Mouse (Mus musculus) c-Kit-positive CD71-positive TER-119-positive erythroid progenitor cells, embryonic 14.5 days (primary cell): ENCODE results near the gene Dagla.

Source experiments
- DNase-seq: peaks from one replicate; pipeline ENCODE4 v3.0.0-alpha.2; 2013; ENCODE audit warnings: low spot score

The Dagla gene

DNA sequence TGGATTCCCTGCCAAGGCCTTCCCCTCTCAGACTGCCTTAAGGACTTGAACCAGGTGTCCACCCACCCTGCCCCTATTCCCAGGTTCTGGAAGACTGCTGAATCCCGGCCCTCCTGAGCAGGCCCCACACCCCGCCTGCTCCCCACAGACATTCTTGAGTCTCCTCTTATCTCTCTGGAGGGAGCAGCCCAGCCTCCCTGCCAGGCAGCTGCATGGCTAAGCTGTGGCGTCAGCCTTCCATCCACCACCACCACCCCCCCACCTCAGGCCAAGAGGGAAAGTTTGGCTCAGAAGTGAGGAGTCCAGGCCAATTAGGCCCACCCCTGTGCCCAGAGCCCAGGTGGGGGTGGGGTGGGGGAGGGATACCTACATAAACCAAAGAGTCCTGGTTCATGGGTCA is 66.2 kb downstream of the Dagla start:
- DNase-seq = no peak

DNA sequence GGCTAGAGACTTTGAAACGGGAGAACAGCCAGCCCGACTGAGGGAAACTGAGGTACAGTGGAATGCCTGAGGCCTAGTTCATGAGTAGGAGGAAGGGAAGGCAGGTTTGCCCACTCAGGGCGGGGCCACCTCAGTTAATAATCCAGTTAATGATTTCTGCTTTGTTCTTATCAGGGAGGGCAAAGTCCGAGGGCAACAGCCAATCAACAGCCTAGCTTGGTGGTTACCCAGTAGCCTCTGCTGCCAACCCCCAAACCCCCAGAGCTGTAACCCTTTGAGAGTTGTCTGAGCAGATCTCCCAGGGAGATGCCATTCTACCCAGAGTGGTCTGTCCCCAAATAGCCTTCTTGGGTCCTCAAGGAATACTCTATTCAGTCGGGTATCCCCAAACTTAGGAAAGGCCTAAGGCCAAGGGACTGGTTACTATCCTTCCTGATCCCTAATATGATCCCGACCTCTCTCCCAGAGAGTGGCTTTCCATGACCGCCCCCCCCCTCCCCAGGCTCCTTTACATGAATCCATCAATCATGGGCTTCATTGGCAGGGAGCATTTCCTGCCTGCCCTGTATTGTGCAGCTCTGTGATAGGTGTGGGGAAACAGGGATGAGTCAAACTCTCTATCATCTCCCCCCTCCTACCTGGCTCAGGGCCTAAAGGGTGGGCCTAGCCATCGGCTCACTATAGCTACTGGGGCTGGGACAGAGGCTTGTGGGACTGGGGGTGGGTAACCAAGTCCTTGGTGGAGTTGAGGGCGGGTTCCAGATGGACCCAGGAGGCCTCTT is 68.7 kb downstream of the Dagla start:
- DNase-seq = no peak

DNA sequence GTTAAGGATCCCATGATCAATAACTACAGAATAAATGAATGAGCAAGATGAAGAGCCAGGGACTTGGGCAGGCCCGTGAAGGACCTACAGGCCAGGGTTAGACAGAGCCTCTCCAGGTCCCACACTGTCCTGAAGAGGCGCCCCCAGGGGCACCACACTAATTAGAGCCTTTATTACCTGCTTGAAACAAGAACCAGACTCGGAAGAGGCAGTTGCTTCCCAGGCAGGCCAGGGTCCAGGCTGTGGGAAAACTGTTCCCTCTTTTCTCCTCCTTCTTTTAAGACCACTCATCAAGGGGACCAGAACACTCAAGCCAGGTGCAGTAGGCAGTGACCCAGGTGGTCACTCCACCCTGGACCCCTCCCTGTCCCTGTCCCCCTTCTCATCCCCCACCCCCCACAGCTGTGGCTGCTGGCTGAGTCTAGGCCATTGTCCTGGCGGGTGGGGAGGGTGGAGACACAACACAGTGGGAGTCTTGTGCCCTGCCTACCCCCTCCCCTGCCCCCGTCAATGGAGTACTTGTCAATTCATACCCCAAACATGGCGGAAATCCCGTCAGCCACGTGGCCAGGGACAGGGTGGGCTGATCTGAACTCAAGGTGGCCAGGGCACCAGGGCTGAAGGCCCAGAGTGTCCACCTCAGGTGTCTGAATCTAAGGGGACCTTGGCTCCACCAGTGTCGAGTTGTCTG is 72.2 kb downstream of the Dagla start:
- no peak for DNase-seq

DNA sequence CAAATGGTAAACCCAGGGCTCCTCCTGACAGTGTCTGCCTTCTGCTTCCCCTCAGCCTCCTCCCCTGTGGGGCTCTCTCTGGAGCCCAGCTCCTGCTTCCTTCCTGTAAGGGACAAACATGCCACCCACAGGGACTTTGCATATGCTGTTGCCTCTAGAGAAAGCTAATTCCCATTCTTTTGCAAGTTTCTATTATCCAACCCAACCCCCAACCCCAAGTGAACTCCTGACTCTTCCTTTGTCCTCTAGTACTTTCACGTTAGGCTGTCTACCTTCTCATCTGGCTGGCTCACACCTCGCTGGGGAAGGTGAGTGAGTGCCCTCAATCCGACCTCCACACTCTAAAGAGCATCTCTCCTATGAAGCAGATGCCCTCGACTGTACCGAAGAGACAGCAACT is 72.8 kb downstream of the Dagla start:
- DNase-seq = no peak

DNA sequence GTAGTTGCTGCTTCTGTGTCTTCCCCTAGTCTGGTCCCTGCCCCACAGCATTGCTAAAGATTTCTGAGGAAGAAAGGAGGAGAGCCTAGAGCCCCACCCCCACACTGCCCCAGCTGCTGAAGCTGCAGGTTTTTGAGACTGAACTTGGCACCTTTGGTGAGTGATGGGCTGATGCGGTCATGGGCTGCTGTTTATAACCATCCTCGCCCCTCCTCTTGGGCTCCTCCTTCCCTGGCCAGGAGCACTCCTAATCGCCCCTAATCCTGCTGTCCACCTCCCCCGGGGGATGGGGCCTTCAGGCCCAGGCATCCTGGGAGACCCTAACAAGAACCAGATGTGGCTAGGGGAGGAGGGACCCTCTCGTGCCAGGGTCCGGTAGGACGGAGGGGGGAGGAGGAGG is 73.7 kb downstream of the Dagla start:
- no peak for DNase-seq

DNA sequence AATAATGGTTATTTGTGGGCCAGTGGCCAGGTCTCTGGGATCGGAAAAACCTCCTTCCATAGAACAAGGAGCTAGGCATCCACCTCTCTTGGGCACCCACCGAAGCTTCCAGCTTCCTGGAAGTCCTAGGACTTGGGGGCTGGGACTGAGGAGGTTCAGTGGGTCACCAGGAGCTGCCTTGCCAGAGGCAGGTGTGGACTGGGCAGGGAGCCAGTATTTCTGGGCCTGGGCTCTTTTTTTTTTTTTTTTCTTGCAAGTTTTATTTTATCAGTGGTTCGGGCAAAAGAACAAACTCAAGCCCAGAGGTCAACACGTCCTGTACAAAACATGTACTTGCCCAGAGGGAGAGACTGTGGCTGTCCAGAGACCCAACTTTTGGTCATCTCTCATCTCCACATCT is 78.9 kb downstream of the Dagla start:
- no peak for DNase-seq

DNA sequence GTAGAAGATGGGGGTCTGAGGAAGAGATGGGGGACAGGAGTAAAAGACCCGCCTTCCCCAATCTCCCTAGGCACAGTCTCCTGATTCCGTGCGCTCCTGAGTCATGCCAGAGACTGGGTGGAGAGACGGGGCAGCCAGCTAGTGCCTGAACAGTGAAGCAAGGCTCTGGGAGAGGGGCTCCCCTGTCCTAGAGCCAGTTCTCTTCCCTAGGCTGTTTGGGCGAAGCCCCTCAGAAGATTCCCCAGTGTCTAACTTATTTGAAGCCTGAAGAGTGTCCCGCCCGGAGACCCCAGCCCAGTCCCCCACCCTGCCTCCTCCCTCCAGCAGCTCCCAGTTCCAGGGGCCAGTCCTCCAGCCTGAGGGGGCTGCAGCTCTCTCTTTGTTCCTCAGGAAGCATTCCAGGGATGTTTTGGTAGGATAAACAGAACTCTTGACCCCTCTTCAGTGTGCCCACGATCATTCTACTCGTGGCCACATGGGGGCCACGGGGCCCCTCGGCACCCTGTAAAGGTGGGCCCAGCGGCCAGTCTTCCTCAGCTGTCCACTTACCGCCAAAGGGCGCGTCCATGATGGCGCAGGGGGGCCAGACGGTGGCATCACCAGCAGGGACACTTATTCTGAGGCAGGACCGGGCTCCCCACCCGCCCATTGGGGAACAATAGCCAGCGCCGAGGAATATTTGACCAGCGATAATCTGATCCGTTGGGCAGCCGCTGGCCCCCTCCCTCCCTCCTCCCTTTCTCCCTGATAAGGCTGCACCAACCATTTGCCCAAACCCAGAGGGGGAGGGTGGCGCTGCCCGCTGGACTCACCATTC is 79.8 kb downstream of the Dagla start:
- no peak for DNase-seq

DNA sequence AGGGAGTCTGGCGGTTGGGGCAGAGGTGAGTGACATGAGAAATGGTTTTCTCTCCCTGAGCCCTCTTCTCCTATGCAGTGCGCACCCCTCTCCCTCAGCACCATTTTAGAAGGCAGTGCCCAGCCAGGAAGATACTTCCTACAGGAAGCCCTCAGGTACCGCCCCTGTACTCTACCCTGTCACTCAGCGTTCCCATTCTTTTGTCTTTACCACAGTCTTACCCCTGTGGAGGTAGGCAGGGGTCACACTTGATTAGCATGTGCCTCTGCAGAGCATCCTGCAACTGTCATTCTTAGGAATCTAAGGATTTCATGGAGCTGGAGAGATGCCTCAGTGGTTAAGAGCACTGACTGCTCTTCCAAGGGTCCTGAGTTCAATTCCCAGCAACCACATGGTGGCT is 81.1 kb downstream of the Dagla start:
- DNase-seq = no peak

DNA sequence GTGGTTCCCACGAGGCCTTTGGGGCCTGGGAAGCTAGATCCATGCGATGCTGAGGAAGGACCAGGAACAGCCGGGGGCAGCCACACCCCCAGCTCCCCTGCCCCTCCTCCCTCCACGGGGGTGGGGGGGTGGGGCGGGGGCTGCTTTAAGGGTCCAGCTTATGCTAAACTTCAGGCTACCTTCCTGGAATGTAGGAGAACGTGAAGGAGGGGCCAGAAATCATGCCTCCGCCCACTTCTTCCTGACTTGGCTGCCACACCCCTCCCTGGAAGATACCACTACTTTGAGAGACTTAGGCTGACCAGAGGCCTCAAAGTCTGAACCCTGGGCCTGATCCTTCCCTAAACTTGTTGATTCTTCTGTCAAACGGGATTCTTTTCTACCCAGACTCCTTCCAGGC is 82.0 kb downstream of the Dagla start:
- DNase-seq = no peak

DNA sequence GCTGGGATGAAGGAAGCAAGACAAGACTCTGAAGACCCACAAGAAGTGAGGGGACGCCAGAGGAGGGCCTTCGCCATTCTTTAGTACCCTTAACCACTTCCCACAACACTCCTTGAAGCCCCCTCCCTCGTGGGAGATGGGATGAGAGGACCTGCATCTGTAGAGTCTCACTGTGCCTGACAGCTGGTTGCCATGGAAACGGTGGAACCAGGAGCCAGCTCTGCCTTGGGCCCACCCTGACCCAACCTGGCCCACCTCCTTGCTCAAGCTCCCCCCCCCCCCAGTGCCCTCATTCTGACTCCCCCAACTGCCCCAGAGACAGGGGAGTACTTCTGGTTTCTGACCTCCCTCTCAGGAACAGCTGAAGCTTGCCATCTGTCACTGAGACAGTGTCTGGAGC is 83.1 kb downstream of the Dagla start:
- no peak for DNase-seq

DNA sequence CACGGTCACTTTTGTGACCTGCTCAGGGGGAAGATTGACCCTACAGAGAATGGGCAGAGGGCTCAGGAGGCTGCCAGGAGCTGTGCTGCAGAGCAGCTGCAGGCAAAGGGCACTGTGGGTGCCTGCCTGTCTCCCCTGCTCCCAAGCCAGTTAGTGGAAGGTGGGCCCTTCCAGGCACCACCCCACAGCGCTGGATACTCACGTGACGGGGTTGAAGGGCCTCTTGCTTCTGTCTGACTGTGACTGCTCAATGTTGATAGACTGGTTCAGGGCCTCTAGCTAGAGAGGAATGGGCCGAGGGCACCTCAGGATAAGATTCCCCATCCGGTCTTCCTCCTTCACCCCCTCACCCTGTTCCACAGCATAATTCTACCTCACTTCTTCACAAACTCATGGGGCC is 85.1 kb downstream of the Dagla start:
- no peak for DNase-seq

DNA sequence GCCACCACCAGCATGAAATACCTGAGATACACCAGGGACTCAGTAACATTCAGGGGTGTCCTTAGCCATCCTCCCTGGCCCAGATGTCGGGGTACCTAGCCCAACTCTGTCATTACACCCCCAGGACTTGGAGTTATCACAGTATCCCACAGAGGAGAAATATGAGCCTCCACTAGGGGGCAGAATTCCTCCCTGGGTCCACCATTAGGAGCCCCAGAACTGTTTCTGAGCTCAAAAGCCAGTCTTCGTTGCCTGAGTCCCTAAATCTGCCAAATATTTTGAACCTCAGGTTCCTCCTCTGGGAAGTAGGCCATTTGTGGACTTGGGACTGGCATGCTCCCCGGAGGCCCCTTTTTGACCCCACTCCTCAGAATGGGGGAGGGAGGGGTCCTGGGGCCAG is 85.6 kb downstream of the Dagla start:
- DNase-seq = peak; percentile 65

DNA sequence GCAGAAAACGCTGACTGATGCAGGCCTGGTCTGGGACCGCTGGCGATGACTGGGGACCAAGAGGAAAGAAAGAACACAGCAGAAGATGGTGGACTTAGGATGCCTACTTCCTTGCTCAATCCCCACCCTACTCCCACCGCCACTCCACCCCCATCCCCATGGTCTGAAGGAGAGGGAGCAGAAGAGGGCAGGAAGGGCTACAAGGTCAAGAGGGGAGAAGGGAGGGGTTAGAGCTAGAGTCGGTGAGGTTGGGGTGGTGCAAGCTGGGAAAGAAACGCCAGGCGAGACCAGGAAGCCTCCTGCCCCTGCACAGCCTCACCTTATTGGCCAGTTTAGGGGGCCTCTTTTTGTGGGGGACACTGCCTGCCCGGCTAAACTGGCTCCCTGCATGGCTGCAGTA is 88.6 kb downstream of the Dagla start:
- no peak for DNase-seq

DNA sequence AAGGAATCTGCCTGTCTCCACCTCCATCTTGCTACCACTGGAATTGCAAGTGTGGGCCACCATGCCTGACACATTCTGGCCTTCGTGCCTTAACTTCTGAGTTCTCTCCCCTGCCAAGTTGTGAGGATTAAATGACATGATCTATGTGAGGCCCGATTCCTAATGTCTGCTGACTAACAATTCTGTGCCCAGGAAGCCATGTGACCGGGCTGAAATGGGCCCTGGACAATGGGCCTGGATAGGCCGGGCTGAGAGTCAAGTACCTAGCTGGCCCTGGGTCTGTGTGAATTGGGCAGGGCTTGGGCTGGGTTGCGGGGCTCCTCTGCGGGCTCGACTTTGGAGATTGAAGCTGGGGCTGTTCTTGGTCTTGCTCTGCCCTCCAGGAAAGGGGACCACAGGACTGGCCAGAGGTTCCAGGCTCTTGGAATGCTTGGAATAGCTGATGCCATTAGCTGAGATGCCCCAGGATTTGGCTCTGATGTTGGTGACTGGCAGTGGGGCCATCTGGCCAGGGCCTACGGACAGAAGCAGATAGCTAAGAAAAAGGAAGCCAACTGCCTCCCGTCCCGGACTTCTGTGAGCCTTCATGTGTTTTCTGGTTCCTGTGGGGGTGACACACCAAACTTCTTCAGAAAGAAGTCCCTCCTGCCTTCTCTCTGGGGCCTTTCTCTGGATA is 90.7 kb downstream of the Dagla start:
- no peak for DNase-seq

DNA sequence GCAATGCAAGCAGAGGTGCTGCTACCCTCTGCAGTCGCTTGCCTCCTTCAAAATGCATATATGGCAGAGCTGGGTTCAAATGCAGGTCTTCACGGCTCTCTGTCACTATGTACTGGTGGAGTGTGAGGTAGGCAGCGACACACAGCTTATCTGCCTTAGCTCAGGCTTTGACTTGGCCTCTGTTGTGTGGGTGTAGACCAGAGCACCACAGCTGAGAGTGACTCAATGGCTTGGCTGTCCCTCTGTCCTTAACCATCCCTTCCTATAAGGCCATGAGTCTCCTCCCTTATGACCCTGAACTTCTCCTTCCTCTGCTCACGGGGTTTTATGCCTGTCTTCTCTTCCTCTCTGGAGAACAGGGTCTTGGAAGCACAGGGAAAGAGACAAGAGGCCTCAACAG is 93.8 kb downstream of the Dagla start:
- DNase-seq = peak; percentile 41

DNA sequence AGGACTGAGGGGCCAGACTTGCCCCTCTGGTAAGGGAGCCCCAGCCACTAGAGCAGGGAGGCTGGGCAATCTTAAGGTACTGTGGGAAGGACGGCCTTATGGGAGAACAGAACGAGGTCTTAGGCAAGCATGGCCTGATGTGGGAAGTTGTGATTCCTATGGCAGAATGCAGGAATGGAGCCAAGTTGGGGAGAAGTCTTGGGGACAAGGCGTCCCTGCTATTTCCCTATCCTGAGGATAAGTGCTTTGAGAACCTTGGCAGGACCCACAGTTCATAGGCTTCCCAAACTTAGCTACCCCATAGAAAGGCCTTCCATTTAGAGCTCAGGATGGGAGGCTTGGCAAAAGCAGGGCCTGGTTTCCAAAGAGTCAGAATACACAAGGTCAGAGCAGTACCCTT is 95.8 kb downstream of the Dagla start:
- no peak for DNase-seq

DNA sequence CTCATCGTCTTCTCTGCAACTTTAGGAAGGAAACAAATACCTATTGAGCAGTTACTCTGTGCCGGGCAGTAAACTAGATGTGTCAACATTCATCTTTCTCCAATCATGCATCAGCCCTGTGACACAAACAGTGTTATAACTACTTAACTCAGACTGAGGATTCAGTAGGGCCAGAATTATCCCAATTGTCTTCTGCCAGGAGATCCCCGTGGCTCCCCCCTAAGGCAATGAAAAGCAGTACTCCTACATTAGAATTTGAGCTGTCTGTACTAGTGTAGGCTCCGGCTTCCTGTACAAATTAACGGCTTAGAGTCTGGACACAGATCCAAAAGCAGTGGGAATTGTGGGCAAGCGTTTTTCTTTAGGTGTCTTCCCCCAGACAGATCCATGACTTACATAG is 99.6 kb downstream of the Dagla start:
- no peak for DNase-seq

DNA sequence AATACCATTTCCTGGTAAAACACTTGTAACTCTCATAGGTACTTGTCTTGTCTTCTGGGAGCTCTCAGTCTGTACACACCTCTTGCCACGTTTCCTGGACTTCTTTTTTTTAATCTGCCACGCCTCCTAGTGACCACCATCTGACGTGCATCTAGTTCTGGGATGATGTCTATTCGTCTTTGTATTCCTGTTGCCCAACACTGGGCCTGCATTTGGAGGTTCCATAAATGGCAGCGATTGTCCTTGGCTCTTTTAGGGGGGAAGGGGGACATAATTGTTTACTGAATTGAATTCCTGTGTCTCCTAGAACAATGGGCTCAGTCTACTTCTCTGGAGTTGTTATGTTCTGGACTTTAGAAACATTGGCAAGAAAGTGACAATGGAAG is 100.1 kb downstream of the Dagla start:
- DNase-seq = peak; percentile 62

DNA sequence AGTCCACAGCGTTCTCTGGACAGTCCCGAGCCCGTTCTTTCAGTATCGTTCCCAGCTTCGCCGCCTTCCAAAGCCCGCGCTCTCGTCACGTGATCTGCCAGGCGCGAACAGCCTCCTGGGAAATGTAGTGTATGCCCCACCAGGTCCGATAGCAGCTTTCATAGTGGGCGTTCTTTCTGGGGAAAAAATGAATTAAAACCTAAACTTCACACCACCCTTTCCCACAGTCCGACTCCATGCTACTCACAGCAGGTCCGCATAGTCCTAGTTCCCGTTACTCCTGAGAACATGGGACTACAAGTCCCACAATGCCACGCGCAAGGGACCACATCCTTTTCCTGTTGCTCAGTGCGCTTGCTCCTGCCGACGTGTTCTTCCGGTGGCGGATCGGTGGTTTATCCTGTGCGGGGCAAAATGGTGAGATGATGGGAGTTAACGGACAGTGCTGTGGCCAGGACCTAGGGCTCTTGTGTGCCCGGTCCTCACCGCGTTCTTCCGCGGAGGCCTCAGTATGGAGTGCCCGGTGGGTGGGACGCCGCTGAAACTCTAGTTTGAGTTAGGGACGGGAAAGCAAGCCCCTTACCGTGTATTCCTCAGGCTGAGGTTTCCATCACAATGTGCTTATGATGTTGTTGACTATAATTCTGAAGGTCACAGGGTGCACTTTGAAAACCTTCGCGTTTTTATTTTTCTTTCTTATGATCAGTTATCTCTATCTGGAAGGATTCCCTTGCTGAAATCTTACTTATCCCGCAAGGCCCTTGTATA is 100.6 kb downstream of the Dagla start, which contains the start of the genes Tmem258 and Fen1:
Gene Tmem258 (plus strand): TSS at position 167 of the 768 bp plus-strand sequence.
Gene Fen1 (minus strand): TSS at position 322 of the 768 bp plus-strand sequence.
- peak; percentile 89 for DNase-seq

DNA sequence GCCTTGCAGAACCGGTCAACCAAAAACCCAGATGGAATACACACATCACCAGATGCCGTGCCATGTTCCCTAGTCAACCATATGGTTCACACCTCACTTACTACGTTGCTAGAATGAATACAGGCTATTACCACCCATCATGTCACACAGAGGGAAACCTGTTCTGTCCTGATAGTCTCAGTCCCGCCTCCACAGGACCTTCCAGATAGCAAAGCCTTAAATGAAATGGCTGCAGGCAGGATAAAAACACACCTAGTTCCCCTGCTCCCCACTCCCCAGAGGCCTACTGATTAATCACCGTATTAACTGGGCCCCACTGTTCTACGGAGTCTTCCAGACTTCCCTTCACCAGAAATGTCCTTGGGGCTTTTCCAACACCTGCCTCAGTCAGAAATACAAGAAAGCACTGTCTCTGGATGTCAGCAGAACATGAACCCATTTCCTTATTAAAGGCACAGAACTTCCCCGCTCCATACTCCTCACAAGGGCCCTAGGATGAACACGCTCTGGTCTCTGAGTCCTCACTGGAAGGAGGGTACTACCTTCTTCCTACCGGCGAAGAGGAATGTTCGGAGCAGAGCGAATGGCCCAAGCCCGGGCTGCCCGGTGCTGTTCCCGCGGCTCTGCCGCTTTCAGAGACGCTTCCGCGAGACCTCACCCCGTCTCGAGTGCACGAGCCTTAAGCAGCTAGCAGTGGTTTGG is 101.4 kb downstream of the Dagla start:
- peak; percentile 88 for DNase-seq

DNA sequence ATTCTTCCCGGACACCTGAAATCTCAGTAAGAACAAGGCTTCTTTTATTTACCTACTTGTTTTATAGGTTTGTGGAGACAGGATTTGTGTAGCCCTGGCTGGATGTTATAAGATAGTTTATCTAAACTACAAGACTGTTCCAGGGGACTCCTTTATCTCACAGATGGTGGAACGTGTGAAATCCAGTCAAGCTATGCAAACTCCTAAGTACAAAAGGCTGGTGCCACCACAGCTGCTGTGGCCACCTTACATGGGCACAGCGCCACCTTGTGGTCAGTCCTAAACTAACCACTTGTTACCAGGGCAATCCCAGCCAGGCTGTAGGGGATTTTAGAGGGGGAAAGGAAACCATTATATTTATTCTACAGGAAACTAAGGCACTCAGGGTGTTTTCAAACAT is 106.0 kb downstream of the Dagla start:
- DNase-seq = peak; percentile 80
